Mouse (Mus musculus) limb, embryonic 10.5 days (tissue): ENCODE results near the gene Il4ra. TPM values are rescaled to one million over a fixed set of nuclear protein-coding genes. Genes with fewer than 3 reads are reported as not detected.

Source experiments
- DNase-seq: peaks from one replicate; pipeline ENCODE4 v3.0.0-alpha.2; 2017; ENCODE audit warnings: low spot score
- H3K27ac ChIP-seq: fragments of 300-500 bp; sonication (generic); 2 replicates; pipeline ENCODE4 v1.5.1; 2016; ENCODE audit warnings: mild to moderate bottlenecking
- H3K27me3 ChIP-seq: fragments of 300-500 bp; sonication (generic); 2 replicates; pipeline ENCODE4 v1.6.1; 2016; ENCODE audit warnings: low read depth, mild to moderate bottlenecking; ENCODE audit not compliant: poor library complexity, severe bottlenecking
- H3K36me3 ChIP-seq: fragments of 300-500 bp; sonication (generic); 2 replicates; pipeline ENCODE4 v1.6.1; 2016; ENCODE audit warnings: mild to moderate bottlenecking, moderate library complexity
- H3K4me1 ChIP-seq: fragments of 300-500 bp; sonication (generic); 2 replicates; pipeline ENCODE4 v1.6.1; 2016
- H3K4me3 ChIP-seq: fragments of 300-500 bp; sonication (generic); 2 replicates; pipeline ENCODE4 v1.5.1; 2016; ENCODE audit warnings: mild to moderate bottlenecking, moderate library complexity
- H3K9me3 ChIP-seq: fragments of 300-500 bp; sonication (generic); replicated peaks from 2 replicates; pipeline ENCODE4 v1.6.1; 2016; ENCODE audit warnings: mild to moderate bottlenecking
- WGBS: fragments of 180-500 bp; shearing (Covaris S2); methylation state at CpG from one replicate; pipeline ENCODE4 v1.1.7; 2016; 5-methylcytosine and 5-hydroxymethylcytosine counted together
- polyA plus RNA-seq: library from polyadenylated mRNA; unstranded; fragments of >200 nt; fragmentation: Nextera tagmentation; extraction: Ambion mirVana; gene quantifications from 2 replicates; pipeline ENCODE4 v1.2.1, GENCODE M21; 2016

The Il4ra gene
- polyA plus RNA-seq, 1 experiment from 2014 or later, result 4.2 TPM

GRCm38 (mm10) chr7:125579545-125580219, 27.8 kb downstream of the Il4ra start:
- Histone ChIP-seq H3K4me1 (peaks cover 18% of the 10 kb centered on the region), H3K9me3 (no peaks in the 10 kb centered on the region), H3K36me3 (no peaks in the 10 kb centered on the region), H3K4me3 (no peak overlapping the region), H3K27me3 (no peaks in the 10 kb centered on the region), H3K27ac (no peak overlapping the region)
- DNase-seq, result no peak
- 86% methylated on average over 9 of the region's 9 CpGs for WGBS

- Histone ChIP-seq H3K4me1 (peaks cover 18% of the 10 kb centered on the region), H3K27me3 (no peaks in the 10 kb centered on the region), H3K9me3 (no peaks in the 10 kb centered on the region), H3K36me3 (no peaks in the 10 kb centered on the region), H3K27ac (no peak overlapping the region), H3K4me3 (no peak overlapping the region)
- DNase-seq, result no peak
- WGBS, result 82% methylated on average over 1 of the region's 1 CpGs
Observed at GRCm38 (mm10) chr7:125580220-125580549, 28.3 kb downstream of the Il4ra start.

- Histone ChIP-seq H3K36me3 (no peaks in the 10 kb centered on the region), H3K27me3 (no peaks in the 10 kb centered on the region), H3K9me3 (no peaks in the 10 kb centered on the region), H3K4me1 (peaks cover 14% of the 10 kb centered on the region), H3K27ac (peak overlapping the region; percentile 73), H3K4me3 (peak overlapping the region; percentile 54)
- 10% methylated on average over 16 of the region's 16 CpGs for WGBS
- peak; percentile 43 for DNase-seq
Observed at GRCm38 (mm10) chr7:125580625-125581316, 28.9 kb downstream of the Il4ra start.

GRCm38 (mm10) chr7:125581317-125581672, 29.4 kb downstream of the Il4ra start:
- Histone ChIP-seq H3K9me3 (no peaks in the 10 kb centered on the region), H3K4me1 (peaks cover 12% of the 10 kb centered on the region), H3K4me3 (peak overlapping the region; percentile 54), H3K27ac (peak overlapping the region; percentile 73), H3K36me3 (no peaks in the 10 kb centered on the region), H3K27me3 (no peaks in the 10 kb centered on the region)
- WGBS, result 4% methylated on average over 21 of the region's 21 CpGs
- DNase-seq, result peak; percentile 92

- H3K4me3 ChIP-seq, result no peak overlapping the region
- H3K27ac ChIP-seq, result no peak overlapping the region
- DNase-seq, result no peak
- no peaks in the 10 kb centered on the region for H3K27me3 ChIP-seq
- WGBS, result 81% methylated on average over 6 of the region's 6 CpGs
- no peaks in the 10 kb centered on the region for H3K36me3 ChIP-seq
- no peaks in the 10 kb centered on the region for H3K9me3 ChIP-seq
- H3K4me1 ChIP-seq, result peaks cover 12% of the 10 kb centered on the region
Observed at GRCm38 (mm10) chr7:125583325-125584004, 31.5 kb downstream of the Il4ra start.

GRCm38 (mm10) chr7:125584005-125584369, 32.1 kb downstream of the Il4ra start:
- 91% methylated on average over 5 of the region's 5 CpGs for WGBS
- no peaks in the 10 kb centered on the region for H3K9me3 ChIP-seq
- DNase-seq, result no peak
- H3K27me3 ChIP-seq, result no peaks in the 10 kb centered on the region
- H3K36me3 ChIP-seq, result no peaks in the 10 kb centered on the region
- H3K4me1 ChIP-seq, result peaks cover 12% of the 10 kb centered on the region
- no peak overlapping the region for H3K4me3 ChIP-seq
- H3K27ac ChIP-seq, result no peak overlapping the region

- no peak overlapping the region for H3K27ac ChIP-seq
- no peak for DNase-seq
- no peaks in the 10 kb centered on the region for H3K27me3 ChIP-seq
- H3K9me3 ChIP-seq, result no peaks in the 10 kb centered on the region
- no peaks in the 10 kb centered on the region for H3K36me3 ChIP-seq
- WGBS, result 97% methylated on average over 23 of the region's 23 CpGs
- H3K4me3 ChIP-seq, result no peak overlapping the region
- H3K4me1 ChIP-seq, result peaks cover 3% of the 10 kb centered on the region; the same call in 1 of the 2 replicates
Observed at GRCm38 (mm10) chr7:125586355-125586754, 34.4 kb downstream of the Il4ra start.

- Histone ChIP-seq H3K9me3 (no peaks in the 10 kb centered on the region), H3K27me3 (no peaks in the 10 kb centered on the region), H3K4me1 (no peaks in the 10 kb centered on the region), H3K4me3 (no peak overlapping the region), H3K36me3 (no peaks in the 10 kb centered on the region), H3K27ac (no peak overlapping the region)
- no peak for DNase-seq
- WGBS, result 85% methylated on average over 4 of the region's 4 CpGs
Observed at GRCm38 (mm10) chr7:125588721-125589120, 36.8 kb downstream of the Il4ra start.

- Histone ChIP-seq H3K4me3 (no peak overlapping the region), H3K4me1 (no peaks in the 10 kb centered on the region), H3K27ac (no peak overlapping the region), H3K27me3 (no peaks in the 10 kb centered on the region), H3K36me3 (no peaks in the 10 kb centered on the region), H3K9me3 (no peaks in the 10 kb centered on the region)
- 94% methylated on average over 7 of the region's 7 CpGs for WGBS
- no peak for DNase-seq
Observed at GRCm38 (mm10) chr7:125589896-125590295, 38.0 kb downstream of the Il4ra start.

- Histone ChIP-seq H3K4me3 (no peak overlapping the region), H3K36me3 (no peaks in the 10 kb centered on the region), H3K9me3 (no peaks in the 10 kb centered on the region), H3K4me1 (no peaks in the 10 kb centered on the region), H3K27me3 (no peaks in the 10 kb centered on the region), H3K27ac (no peak overlapping the region)
- 90% methylated on average over 4 of the region's 4 CpGs for WGBS
- no peak for DNase-seq
Observed at GRCm38 (mm10) chr7:125593831-125594230, 41.9 kb downstream of the Il4ra start.

- Histone ChIP-seq H3K27me3 (no peaks in the 10 kb centered on the region), H3K9me3 (no peaks in the 10 kb centered on the region), H3K27ac (no peak overlapping the region), H3K36me3 (no peaks in the 10 kb centered on the region), H3K4me3 (no peak overlapping the region), H3K4me1 (no peaks in the 10 kb centered on the region)
- no peak for DNase-seq
- 80% methylated on average over 3 of the region's 3 CpGs for WGBS
Observed at GRCm38 (mm10) chr7:125596406-125596805, 44.5 kb downstream of the Il4ra start.

- Histone ChIP-seq H3K27me3 (no peaks in the 10 kb centered on the region), H3K4me3 (no peak overlapping the region), H3K27ac (no peak overlapping the region), H3K4me1 (no peaks in the 10 kb centered on the region), H3K36me3 (no peaks in the 10 kb centered on the region), H3K9me3 (no peaks in the 10 kb centered on the region)
- WGBS, result 93% methylated on average over 9 of the region's 9 CpGs
- DNase-seq, result no peak
Observed at GRCm38 (mm10) chr7:125597083-125597482, 45.2 kb downstream of the Il4ra start.

GRCm38 (mm10) chr7:125597516-125598347, 45.8 kb downstream of the Il4ra start:
- Histone ChIP-seq H3K9me3 (no peaks in the 10 kb centered on the region), H3K27ac (no peak overlapping the region), H3K36me3 (no peaks in the 10 kb centered on the region), H3K27me3 (no peaks in the 10 kb centered on the region), H3K4me1 (no peaks in the 10 kb centered on the region), H3K4me3 (no peak overlapping the region)
- DNase-seq, result no peak
- WGBS, result 90% methylated on average over 11 of the region's 11 CpGs
